Mouse (Mus musculus): ENCODE measurements around the gene Chmp4b. TPM values are rescaled to one million over a fixed set of nuclear protein-coding genes. Genes with fewer than 3 reads are reported as not detected.

Chmp4b gene
- polyA plus RNA-seq (2014; fragmentation: Nextera tagmentation; extraction: Ambion mirVana) = 12.8 and 13.7 TPM in 2 replicates

- H3K27me3 ChIP-seq (ENCODE audit: control insufficient read depth, insufficient read depth, low read length) = no peaks in the 10 kb centered on the region
- WGBS = 52% methylated on average over 8 of the region's 8 CpGs
- H3K4me3 ChIP-seq (ENCODE audit: low read depth, low read length) = no peak within 1 kb of the TSS
- H3K27ac ChIP-seq (replicated peaks; ENCODE audit: low read depth, low read length) = no peak within 1 kb of the TSS
- no peak for ATAC-seq (ENCODE audit: insufficient number of reproducible peaks, low FRiP score, low TSS enrichment, low read depth)
- H3K9me3 ChIP-seq (ENCODE audit: control insufficient read depth, low read length) = no peaks in the 10 kb centered on the region
- no peak within 1 kb of the TSS for H3K9ac ChIP-seq (ENCODE audit: low read length)
- no peaks in the 10 kb centered on the region for H3K36me3 ChIP-seq (ENCODE audit: control insufficient read depth, insufficient read depth, low read length)
- no peak within 1 kb of the TSS for H3K4me2 ChIP-seq (ENCODE audit: low read depth, severe bottlenecking)
- H3K4me1 ChIP-seq (ENCODE audit: control insufficient read depth, insufficient read depth, low read length) = no peaks in the 10 kb centered on the region
- DNase-seq (ENCODE audit: low spot score) = peak; percentile 39
These were observed at the start of gene Chmp4b for GRCm38 (mm10) chr2:154651363-154651762. Chmp4b (plus strand) TSS chr2:154651705.

GRCm38 (mm10) chr2:154603007-154603637, 48.4 kb upstream of the Chmp4b start:
- H3K4me2 ChIP-seq (ENCODE audit: low read depth, severe bottlenecking) = peak overlapping the region; percentile 74
- no peaks in the 10 kb centered on the region for H3K36me3 ChIP-seq (ENCODE audit: control insufficient read depth, insufficient read depth, low read length)
- peak overlapping the region; percentile 74 for H3K9ac ChIP-seq (ENCODE audit: low read length)
- H3K27me3 ChIP-seq (ENCODE audit: control insufficient read depth, insufficient read depth, low read length) = no peaks in the 10 kb centered on the region
- peak; percentile 65 for ATAC-seq (ENCODE audit: insufficient number of reproducible peaks, low FRiP score, low TSS enrichment, low read depth)
- DNase-seq (ENCODE audit: low spot score) = no peak
- H3K4me1 ChIP-seq (ENCODE audit: control insufficient read depth, insufficient read depth, low read length) = peaks cover 6% of the 10 kb centered on the region; the same call in 1 of the 2 replicates
- no peak overlapping the region for H3K27ac ChIP-seq (replicated peaks; ENCODE audit: low read depth, low read length)
- peak overlapping the region; percentile 75 for H3K4me3 ChIP-seq (ENCODE audit: low read depth, low read length)
- H3K9me3 ChIP-seq (ENCODE audit: control insufficient read depth, low read length) = no peaks in the 10 kb centered on the region
- 21% methylated on average over 22 of the region's 22 CpGs for WGBS

- Histone ChIP-seq H3K9me3 (ENCODE audit: control insufficient read depth, low read length) (no peaks in the 10 kb centered on the region), H3K9ac (ENCODE audit: low read length) (peak within 1 kb of the TSS; percentile 74), H3K4me1 (ENCODE audit: control insufficient read depth, insufficient read depth, low read length) (peaks cover 6% of the 10 kb centered on the region; the same call in 1 of the 2 replicates), H3K27ac (replicated peaks; ENCODE audit: low read depth, low read length) (no peak within 1 kb of the TSS), H3K36me3 (ENCODE audit: control insufficient read depth, insufficient read depth, low read length) (no peaks in the 10 kb centered on the region), H3K4me2 (ENCODE audit: low read depth, severe bottlenecking) (peak within 1 kb of the TSS; percentile 74), H3K4me3 (ENCODE audit: low read depth, low read length) (peak within 1 kb of the TSS; percentile 75), H3K27me3 (ENCODE audit: control insufficient read depth, insufficient read depth, low read length) (no peaks in the 10 kb centered on the region)
- DNase-seq (ENCODE audit: low spot score) (peak; percentile 98), ATAC-seq (ENCODE audit: insufficient number of reproducible peaks, low FRiP score, low TSS enrichment, low read depth) (peak; percentile 100)
- 1% methylated on average over 13 of the region's 13 CpGs for WGBS
These were observed 47.8 kb upstream of the Chmp4b start, which contains the start of gene Pxmp4 for GRCm38 (mm10) chr2:154603638-154604153. Pxmp4 (minus strand) TSS chr2:154603708.

- DNase-seq (ENCODE audit: low spot score) = no peak
- H3K27ac ChIP-seq (replicated peaks; ENCODE audit: low read depth, low read length) = no peak overlapping the region
These were observed 47.3 kb upstream of the Chmp4b start for GRCm38 (mm10) chr2:154604156-154604555.

GRCm38 (mm10) chr2:154606965-154607364, 44.5 kb upstream of the Chmp4b start:
- no peak overlapping the region for H3K27ac ChIP-seq (replicated peaks; ENCODE audit: low read depth, low read length)
- no peak overlapping the region for H3K9ac ChIP-seq (ENCODE audit: low read length)
- H3K9me3 ChIP-seq (ENCODE audit: control insufficient read depth, low read length) = no peaks in the 10 kb centered on the region
- DNase-seq (ENCODE audit: low spot score) (no peak), ATAC-seq (ENCODE audit: insufficient number of reproducible peaks, low FRiP score, low TSS enrichment, low read depth) (no peak)
- H3K36me3 ChIP-seq (ENCODE audit: control insufficient read depth, insufficient read depth, low read length) = no peaks in the 10 kb centered on the region
- H3K4me1 ChIP-seq (ENCODE audit: control insufficient read depth, insufficient read depth, low read length) = peaks cover 6% of the 10 kb centered on the region; the same call in 1 of the 2 replicates
- H3K4me2 ChIP-seq (ENCODE audit: low read depth, severe bottlenecking) = no peak overlapping the region
- no peaks in the 10 kb centered on the region for H3K27me3 ChIP-seq (ENCODE audit: control insufficient read depth, insufficient read depth, low read length)
- WGBS = 91% methylated on average over 1 of the region's 1 CpGs
- H3K4me3 ChIP-seq (ENCODE audit: low read depth, low read length) = no peak overlapping the region

More at GRCm38 (mm10) chr2:154604156-154604555, 47.3 kb upstream of the Chmp4b start:
- H3K4me3 ChIP-seq (ENCODE audit: low read depth, low read length) = peak overlapping the region; percentile 75; the same call in 1 of the 2 replicates
- no peak for ATAC-seq (ENCODE audit: insufficient number of reproducible peaks, low FRiP score, low TSS enrichment, low read depth)
- H3K9ac ChIP-seq (ENCODE audit: low read length) = no peak overlapping the region
- H3K9me3 ChIP-seq (ENCODE audit: control insufficient read depth, low read length) = no peaks in the 10 kb centered on the region
- WGBS = 38% methylated on average over 7 of the region's 7 CpGs
- no peaks in the 10 kb centered on the region for H3K27me3 ChIP-seq (ENCODE audit: control insufficient read depth, insufficient read depth, low read length)
- H3K4me1 ChIP-seq (ENCODE audit: control insufficient read depth, insufficient read depth, low read length) = peaks cover 6% of the 10 kb centered on the region; the same call in 1 of the 2 replicates
- H3K36me3 ChIP-seq (ENCODE audit: control insufficient read depth, insufficient read depth, low read length) = no peaks in the 10 kb centered on the region
- peak overlapping the region; percentile 74 for H3K4me2 ChIP-seq (ENCODE audit: low read depth, severe bottlenecking)

- H3K4me2 ChIP-seq (ENCODE audit: low read depth, severe bottlenecking) = no peak overlapping the region
- no peaks in the 10 kb centered on the region for H3K9me3 ChIP-seq (ENCODE audit: control insufficient read depth, low read length)
- H3K4me3 ChIP-seq (ENCODE audit: low read depth, low read length) = no peak overlapping the region
- H3K4me1 ChIP-seq (ENCODE audit: control insufficient read depth, insufficient read depth, low read length) = no peaks in the 10 kb centered on the region
- DNase-seq (ENCODE audit: low spot score) = no peak
- no peak overlapping the region for H3K9ac ChIP-seq (ENCODE audit: low read length)
- WGBS = 65% methylated on average over 10 of the region's 10 CpGs
- H3K27me3 ChIP-seq (ENCODE audit: control insufficient read depth, insufficient read depth, low read length) = no peaks in the 10 kb centered on the region
- no peaks in the 10 kb centered on the region for H3K36me3 ChIP-seq (ENCODE audit: control insufficient read depth, insufficient read depth, low read length)
- no peak for ATAC-seq (ENCODE audit: insufficient number of reproducible peaks, low FRiP score, low TSS enrichment, low read depth)
- no peak overlapping the region for H3K27ac ChIP-seq (replicated peaks; ENCODE audit: low read depth, low read length)
These were observed 42.3 kb upstream of the Chmp4b start for GRCm38 (mm10) chr2:154609050-154609767.

- no peaks in the 10 kb centered on the region for H3K36me3 ChIP-seq (ENCODE audit: control insufficient read depth, insufficient read depth, low read length)
- peak within 1 kb of the TSS; percentile 57 for H3K4me3 ChIP-seq (ENCODE audit: low read depth, low read length)
- H3K27ac ChIP-seq (replicated peaks; ENCODE audit: low read depth, low read length) = peak within 1 kb of the TSS; percentile 90
- H3K4me1 ChIP-seq (ENCODE audit: control insufficient read depth, insufficient read depth, low read length) = no peaks in the 10 kb centered on the region
- H3K27me3 ChIP-seq (ENCODE audit: control insufficient read depth, insufficient read depth, low read length) = no peaks in the 10 kb centered on the region
- under 1% methylated on average over 75 of the region's 98 CpGs for WGBS
- peak within 1 kb of the TSS; percentile 82 for H3K9ac ChIP-seq (ENCODE audit: low read length)
- DNase-seq (ENCODE audit: low spot score) (peak; percentile 93), ATAC-seq (ENCODE audit: insufficient number of reproducible peaks, low FRiP score, low TSS enrichment, low read depth) (peak; percentile 89)
- peak within 1 kb of the TSS; percentile 75 for H3K4me2 ChIP-seq (ENCODE audit: low read depth, severe bottlenecking)
- H3K9me3 ChIP-seq (ENCODE audit: control insufficient read depth, low read length) = no peaks in the 10 kb centered on the region
These were observed 38.1 kb upstream of the Chmp4b start, which contains the start of the genes Zfp341 and 4930519P11Rik for GRCm38 (mm10) chr2:154613118-154614115. Zfp341 (plus strand) TSS chr2:154613297. 4930519P11Rik (minus strand) TSS chr2:154613437.
